Mouse (Mus musculus): Measurements from ENCODE around the gene Cast.

DNA sequence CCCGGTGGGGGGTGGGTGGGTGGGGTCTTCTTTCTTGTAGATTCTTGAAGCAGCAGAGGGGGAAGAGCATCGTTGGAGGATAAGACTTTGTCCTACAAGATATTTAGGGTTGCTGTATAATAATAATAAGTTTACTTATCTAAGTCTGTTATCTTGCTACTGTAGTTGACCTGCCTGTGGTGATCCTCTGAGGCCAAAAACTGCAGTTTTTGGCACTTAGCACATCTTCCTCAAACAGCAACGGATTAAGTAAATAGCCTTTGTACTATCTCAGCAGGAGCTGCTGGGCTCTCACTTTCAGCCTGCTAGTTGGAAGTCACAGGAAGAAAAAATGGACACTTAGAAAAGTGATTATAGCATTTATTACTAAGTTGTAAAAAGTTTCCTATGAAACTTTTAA lies 112.4 kb downstream of the Cast start:
- TF ChIP-seq ZNF384 (IDR thresholded peaks at IDR 0.05; ENCODE audit: low read depth, low read length): no peak
- TF ChIP-seq CTCF (conservative IDR thresholded peaks at IDR 0.05 in 1 of 2, IDR thresholded peaks at IDR 0.05 in 1 of 2; ENCODE audit: low read depth in 2 of 2, low read length in 2 of 2): no peak
- TF ChIP-seq POLR2A (IDR thresholded peaks at IDR 0.05; ENCODE audit: low read depth, low read length): no peak
